In genomic region chr9:64936508-64936907, GRCm38 (mm10) we compare ENCODE assay signal across 8 mouse cellular contexts. TPM values are rescaled to one million over a fixed set of nuclear protein-coding genes. Genes with fewer than 3 reads are reported as not detected.
DNase-seq lines count a peak whose midpoint lies in the region; ATAC-seq and TF ChIP-seq lines count a peak whose summit lies in the region.
"Had no signal": no experiment of that assay in that cellular context is flagged by ENCODE, and none has a peak within 500 bp of the region (broad histone marks: within the 10 kb centered on the region; RNA-seq: fewer than 3 reads in every experiment).

No protein-coding gene starts in this region.

- no peaks in the 10 kb centered on the region for H3K9me3 ChIP-seq in midbrain, embryonic 14.5 days (ENCODE audit: control insufficient read depth, low read length)
- H3K9me3 ChIP-seq in midbrain, embryonic 15.5 days, result no peaks in the 10 kb centered on the region
- H3K9me3 ChIP-seq in liver, embryonic 12.5 days (replicated peaks), result no peaks in the 10 kb centered on the region
- H3K9me3 ChIP-seq: neural tube, embryonic 12.5 days had no signal

- no peak overlapping the region for H3K9ac ChIP-seq in midbrain, embryonic 14.5 days (replicated peaks; ENCODE audit: low read length)
- no peak overlapping the region for H3K9ac ChIP-seq in midbrain, embryonic 15.5 days
- no peak overlapping the region for H3K9ac ChIP-seq in liver, embryonic 12.5 days
- H3K9ac ChIP-seq: neural tube, embryonic 12.5 days had no signal

- WGBS in midbrain, embryonic 14.5 days, result 3% methylated on average over 6 of the region's 6 CpGs
- 7% methylated on average over 6 of the region's 6 CpGs for WGBS in midbrain, embryonic 15.5 days
- WGBS in liver, embryonic 12.5 days (ENCODE audit: insufficient replicate concordance), result 3% methylated on average over 6 of the region's 6 CpGs

- peak; percentile 73 for TF ChIP-seq CTCF in cortical plate, adult 2 months (IDR thresholded peaks at IDR 0.05; ENCODE audit: extremely low read depth, insufficient read depth, low read length)

- H3K27me3 ChIP-seq in midbrain, embryonic 14.5 days (ENCODE audit: control insufficient read depth, insufficient read depth, low read length), result no peaks in the 10 kb centered on the region
- no peaks in the 10 kb centered on the region for H3K27me3 ChIP-seq in midbrain, embryonic 15.5 days (replicated peaks)
- H3K27me3 ChIP-seq in liver, embryonic 12.5 days (replicated peaks), result no peaks in the 10 kb centered on the region
- H3K27me3 ChIP-seq: neural tube, embryonic 12.5 days had no signal

- H3K4me3 ChIP-seq in midbrain, embryonic 14.5 days (replicated peaks; ENCODE audit: low read depth, low read length), result no peak overlapping the region
- H3K4me3 ChIP-seq in midbrain, embryonic 15.5 days, result no peak overlapping the region
- no peak overlapping the region for H3K4me3 ChIP-seq in cortical plate, adult 2 months (ENCODE audit: insufficient read depth, low read length)
- no peak overlapping the region for H3K4me3 ChIP-seq in liver, embryonic 12.5 days
- H3K4me3 ChIP-seq: neural tube, embryonic 12.5 days had no signal

- ATAC-seq in midbrain, embryonic 14.5 days (ENCODE audit: low FRiP score, low TSS enrichment), result no peak
- no peak for ATAC-seq in midbrain, embryonic 15.5 days (replicated peaks)
- no peak for ATAC-seq in liver, embryonic 12.5 days

- H3K4me2 ChIP-seq in midbrain, embryonic 14.5 days (ENCODE audit: low read length), result no peak overlapping the region
- no peak overlapping the region for H3K4me2 ChIP-seq in midbrain, embryonic 15.5 days
- H3K4me2 ChIP-seq in liver, embryonic 12.5 days, result peak overlapping the region; percentile 44
- H3K4me2 ChIP-seq: neural tube, embryonic 12.5 days had no signal

- no peaks in the 10 kb centered on the region for H3K36me3 ChIP-seq in midbrain, embryonic 14.5 days (ENCODE audit: control insufficient read depth, insufficient read depth, low read length)
- no peaks in the 10 kb centered on the region for H3K36me3 ChIP-seq in midbrain, embryonic 15.5 days (replicated peaks)
- no peaks in the 10 kb centered on the region for H3K36me3 ChIP-seq in liver, embryonic 12.5 days
- H3K36me3 ChIP-seq: neural tube, embryonic 12.5 days had no signal

- no peak for TF ChIP-seq POLR2A in cortical plate, adult 2 months (IDR thresholded peaks at IDR 0.05; ENCODE audit: extremely low read depth, insufficient read depth, low read length)

- DNase-seq in midbrain, embryonic 14.5 days, result peak; percentile 77
- peak; percentile 67 for DNase-seq in T-cell, adult 2 months (ENCODE audit: low spot score)
- peak; percentile 88 for DNase-seq in induced T-regulatory cell, adult 2 months (ENCODE audit: low read depth)
- DNase-seq in retina, postnatal 7 days (ENCODE audit: low read depth, low spot score), result peak; percentile 62

- H3K4me1 ChIP-seq in midbrain, embryonic 14.5 days (ENCODE audit: control insufficient read depth, insufficient read depth, low read length), result no peaks in the 10 kb centered on the region
- H3K4me1 ChIP-seq in midbrain, embryonic 15.5 days, result no peaks in the 10 kb centered on the region
- H3K4me1 ChIP-seq in cortical plate, adult 2 months (ENCODE audit: control insufficient read depth, insufficient read depth, low read length), result no peaks in the 10 kb centered on the region
- peaks cover 77% of the 10 kb centered on the region for H3K4me1 ChIP-seq in liver, embryonic 12.5 days
- H3K4me1 ChIP-seq: neural tube, embryonic 12.5 days had no signal

- H3K27ac ChIP-seq in midbrain, embryonic 14.5 days (replicated peaks; ENCODE audit: low read depth, low read length), result no peak overlapping the region
- H3K27ac ChIP-seq in midbrain, embryonic 15.5 days, result no peak overlapping the region
- H3K27ac ChIP-seq in cortical plate, adult 2 months (ENCODE audit: insufficient read depth, low read length), result no peak overlapping the region
- H3K27ac ChIP-seq in liver, embryonic 12.5 days, result 0 out of 2 replicates have a peak overlapping the region, but pooled peaks have one; percentile 15
- H3K27ac ChIP-seq: neural tube, embryonic 12.5 days had no signal

RNA-seq across cellular contexts. Expression of gene Slc24a1, which starts 14.9 kb away (rescaled TPM):
- 0.09 TPM in 1 of 2 replicates, not detected in the other for polyA plus RNA-seq in midbrain, embryonic 14.5 days (2014; fragmentation: Nextera tagmentation; extraction: Ambion mirVana)
- 0.05 TPM in 1 of 2 replicates, not detected in the other for polyA plus RNA-seq in midbrain, embryonic 15.5 days (2015; fragmentation: Nextera tagmentation; extraction: Ambion mirVana)
- polyA plus RNA-seq in cortical plate, adult 2 months (2012; rRNA removed), result 0.04 and 0.06 TPM in 2 replicates
- 0.11 and 0.13 TPM in 2 replicates for polyA plus RNA-seq in liver, embryonic 12.5 days (2016; fragmentation: Nextera tagmentation; extraction: Ambion mirVana)
- polyA plus RNA-seq: neural tube, embryonic 12.5 days had no signal

RNA-seq across cellular contexts. Expression of gene Ints14, which starts 24.2 kb away (rescaled TPM):
- polyA plus RNA-seq in midbrain, embryonic 14.5 days (2014; fragmentation: Nextera tagmentation; extraction: Ambion mirVana), result 26.8 and 47.1 TPM in 2 replicates
- polyA plus RNA-seq in midbrain, embryonic 15.5 days (2015; fragmentation: Nextera tagmentation; extraction: Ambion mirVana), result 36.2 and 38.3 TPM in 2 replicates
- polyA plus RNA-seq in cortical plate, adult 2 months (2012; rRNA removed), result 18.6 and 19.1 TPM in 2 replicates
- polyA plus RNA-seq in liver, embryonic 12.5 days (2016; fragmentation: Nextera tagmentation; extraction: Ambion mirVana), result 38.9 and 42.5 TPM in 2 replicates
